In the genomic region with DNA sequence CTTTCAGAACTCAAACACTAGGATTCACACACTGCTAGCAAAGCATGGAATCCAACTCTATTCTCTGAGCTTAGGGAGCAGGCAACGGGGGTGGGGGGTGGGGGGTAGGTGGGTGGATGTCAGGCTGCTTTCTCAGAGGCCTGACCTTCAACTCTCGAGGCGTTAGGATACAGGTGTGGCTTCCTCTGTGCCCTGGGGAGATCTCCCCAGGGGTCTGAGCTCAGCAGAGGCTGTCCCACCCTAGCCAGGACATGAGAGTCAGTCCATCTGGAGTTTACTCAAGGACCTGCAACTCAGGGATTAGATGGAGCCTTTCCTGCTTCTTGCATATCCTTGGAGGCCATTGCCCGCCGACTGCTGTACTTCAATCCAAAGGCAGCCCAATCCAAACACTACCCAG, we compare ENCODE assay signal across 34 mouse cellular contexts. TPM values are rescaled to one million over a fixed set of nuclear protein-coding genes. Genes with fewer than 3 reads are reported as not detected.
DNase-seq lines count a peak whose midpoint lies in the region; ATAC-seq lines count a peak whose summit lies in the region.
"Had no signal": no experiment of that assay in that cellular context is flagged by ENCODE, and none has a peak within 500 bp of the region (broad histone marks: within the 10 kb centered on the region; RNA-seq: fewer than 3 reads in every experiment).

No protein-coding gene starts in this region.

- H3K4me1 ChIP-seq in heart, embryonic 12.5 days (replicated peaks), result peaks cover 37% of the 10 kb centered on the region
- H3K4me1 ChIP-seq in midbrain, embryonic 11.5 days (ENCODE audit: control insufficient read depth, insufficient read depth, low read length), result peaks cover 14% of the 10 kb centered on the region
- no peaks in the 10 kb centered on the region for H3K4me1 ChIP-seq in midbrain, embryonic 15.5 days
- no peaks in the 10 kb centered on the region for H3K4me1 ChIP-seq in hindbrain, embryonic 14.5 days (replicated peaks; ENCODE audit: control insufficient read depth, insufficient read depth, low read length)

- no peak for ATAC-seq in heart, embryonic 12.5 days (ENCODE audit: insufficient number of reproducible peaks, low FRiP score)
- ATAC-seq in midbrain, embryonic 11.5 days (ENCODE audit: low FRiP score), result no peak
- ATAC-seq in midbrain, embryonic 15.5 days (replicated peaks), result no peak
- ATAC-seq in hindbrain, embryonic 14.5 days (ENCODE audit: low FRiP score), result no peak
- ATAC-seq: activated CD4-positive, CD25-positive, alpha-beta regulatory T cell, adult 4 months; forebrain, embryonic 13.5 days; forebrain, embryonic 16.5 days; intestine, postnatal 0 days; Patski had no signal

- H3K4me3 ChIP-seq in heart, embryonic 12.5 days, result no peak overlapping the region
- no peak overlapping the region for H3K4me3 ChIP-seq in midbrain, embryonic 11.5 days (ENCODE audit: low read depth, low read length)
- H3K4me3 ChIP-seq in midbrain, embryonic 15.5 days, result no peak overlapping the region
- no peak overlapping the region for H3K4me3 ChIP-seq in hindbrain, embryonic 14.5 days (replicated peaks; ENCODE audit: low read length)
- H3K4me3 ChIP-seq: forebrain, embryonic 10.5 days; forebrain, embryonic 13.5 days; heart, adult 2 months; hindbrain, embryonic 15.5 days had no signal

- H3K9me3 ChIP-seq in heart, embryonic 12.5 days (replicated peaks), result no peaks in the 10 kb centered on the region
- H3K9me3 ChIP-seq in midbrain, embryonic 11.5 days (ENCODE audit: control insufficient read depth, low read length), result no peaks in the 10 kb centered on the region
- no peaks in the 10 kb centered on the region for H3K9me3 ChIP-seq in midbrain, embryonic 15.5 days
- H3K9me3 ChIP-seq in hindbrain, embryonic 14.5 days (ENCODE audit: control insufficient read depth, low read length), result no peaks in the 10 kb centered on the region
- H3K9me3 ChIP-seq: forebrain, embryonic 10.5 days; forebrain, embryonic 13.5 days; hindbrain, embryonic 15.5 days had no signal

- H3K4me2 ChIP-seq in heart, embryonic 12.5 days, result no peak overlapping the region
- H3K4me2 ChIP-seq in midbrain, embryonic 11.5 days, result no peak overlapping the region
- H3K4me2 ChIP-seq in midbrain, embryonic 15.5 days, result no peak overlapping the region
- H3K4me2 ChIP-seq in hindbrain, embryonic 14.5 days (replicated peaks), result no peak overlapping the region
- H3K4me2 ChIP-seq: forebrain, embryonic 13.5 days; heart, embryonic 11.5 days; hindbrain, embryonic 15.5 days had no signal

- no peak for DNase-seq in heart, postnatal 36 days
- peak; percentile 65 for DNase-seq in midbrain, embryonic 11.5 days (ENCODE audit: low spot score, missing footprints)
- DNase-seq in R1 (ENCODE audit: low read depth, low spot score), result peak; percentile 54
- DNase-seq in embryo, embryonic 10 days (ENCODE audit: low spot score), result no peak
- DNase-seq in hindbrain, embryonic 14.5 days (ENCODE audit: low spot score), result no peak
- DNase-seq: adrenal gland, adult 8-10 months; adrenal gland, postnatal 25 days; B cell, adult 2 months; cerebellum, adult 11-12 months; cerebellum, adult 8-10 months; cerebellum, postnatal 10 days; cerebellum, postnatal 36 days; gastrocnemius, postnatal 10 days; gastrocnemius, postnatal 36 days; heart, adult 2 months had no signal

- H3K36me3 ChIP-seq in heart, embryonic 12.5 days, result 0 out of 2 replicates have a peak, but pooled peaks cover 4% of the 10 kb centered on the region
- no peaks in the 10 kb centered on the region for H3K36me3 ChIP-seq in midbrain, embryonic 11.5 days (ENCODE audit: control insufficient read depth, insufficient read depth, low read length)
- no peaks in the 10 kb centered on the region for H3K36me3 ChIP-seq in midbrain, embryonic 15.5 days (replicated peaks)
- H3K36me3 ChIP-seq in hindbrain, embryonic 14.5 days (replicated peaks; ENCODE audit: control insufficient read depth, insufficient read depth), result no peaks in the 10 kb centered on the region
- H3K36me3 ChIP-seq: G1E; hindbrain, embryonic 15.5 days had no signal

- intact Hi-C loops in heart, postnatal 36 days (cut with DNase I), result no loop called here

- H3K9ac ChIP-seq in heart, embryonic 12.5 days, result no peak overlapping the region
- H3K9ac ChIP-seq in midbrain, embryonic 11.5 days (ENCODE audit: low read length), result no peak overlapping the region
- no peak overlapping the region for H3K9ac ChIP-seq in midbrain, embryonic 15.5 days
- no peak overlapping the region for H3K9ac ChIP-seq in hindbrain, embryonic 14.5 days
- H3K9ac ChIP-seq: forebrain, embryonic 13.5 days; hindbrain, embryonic 15.5 days had no signal

- WGBS in heart, embryonic 12.5 days, result 67% methylated on average over 5 of the region's 5 CpGs
- WGBS in midbrain, embryonic 11.5 days, result 75% methylated on average over 5 of the region's 5 CpGs
- 80% methylated on average over 5 of the region's 5 CpGs for WGBS in midbrain, embryonic 15.5 days
- WGBS in hindbrain, embryonic 14.5 days, result 78% methylated on average over 5 of the region's 5 CpGs

- H3K27ac ChIP-seq in heart, embryonic 12.5 days (ENCODE audit: poor library complexity, severe bottlenecking), result 0 out of 2 replicates have a peak overlapping the region, but pooled peaks have one; percentile 10
- no peak overlapping the region for H3K27ac ChIP-seq in midbrain, embryonic 11.5 days (ENCODE audit: low read depth, low read length)
- no peak overlapping the region for H3K27ac ChIP-seq in midbrain, embryonic 15.5 days
- H3K27ac ChIP-seq in hindbrain, embryonic 14.5 days, result no peak overlapping the region
- H3K27ac ChIP-seq: forebrain, embryonic 10.5 days; forebrain, embryonic 13.5 days; heart, adult 2 months; hindbrain, embryonic 15.5 days had no signal

- peaks cover 19% of the 10 kb centered on the region for H3K27me3 ChIP-seq in heart, embryonic 12.5 days (replicated peaks)
- no peaks in the 10 kb centered on the region for H3K27me3 ChIP-seq in midbrain, embryonic 11.5 days (ENCODE audit: control insufficient read depth, insufficient read depth, low read length)
- no peaks in the 10 kb centered on the region for H3K27me3 ChIP-seq in midbrain, embryonic 15.5 days (replicated peaks)
- H3K27me3 ChIP-seq in hindbrain, embryonic 14.5 days (ENCODE audit: control insufficient read depth, insufficient read depth, low read length), result no peaks in the 10 kb centered on the region
- H3K27me3 ChIP-seq: CH12.LX; forebrain, embryonic 13.5 days had no signal

RNA-seq across cellular contexts. Expression of gene B230104I21Rik, which starts 33.2 kb away (rescaled TPM):
- polyA plus RNA-seq in heart, embryonic 12.5 days (2016; fragmentation: Nextera tagmentation; extraction: Ambion mirVana), result not detected in 2 replicates
- total RNA-seq in heart, postnatal 36 days (2021), result not detected
- polyA plus RNA-seq in midbrain, embryonic 11.5 days (2014; fragmentation: Nextera tagmentation; extraction: Ambion mirVana), result not detected in 2 replicates
- polyA plus RNA-seq in midbrain, embryonic 15.5 days (2015; fragmentation: Nextera tagmentation; extraction: Ambion mirVana), result not detected in 2 replicates
- not detected in 2 replicates for polyA plus RNA-seq in hindbrain, embryonic 14.5 days (2014; fragmentation: Nextera tagmentation; extraction: Ambion mirVana)
- total RNA-seq: adrenal gland, adult 8-10 months; adrenal gland, postnatal 25 days; CH12.LX; G1E; gastrocnemius, adult 18-20 months; gastrocnemius, postnatal 10 days; gastrocnemius, postnatal 36 days; granulocyte monocyte progenitor cell, adult 5-6 weeks; heart, adult 2 months; heart, postnatal 25 days had no signal
- polyA plus RNA-seq: activated CD4-positive, CD25-positive, alpha-beta regulatory T cell, adult 4 months; brain, embryonic 14.5 days; embryonic facial prominence, embryonic 11.5 days; embryonic facial prominence, embryonic 14.5 days; forebrain, embryonic 10.5 days; forebrain, embryonic 16.5 days; G1E; heart, adult 2 months; hindbrain, embryonic 11.5 days; hindbrain, embryonic 15.5 days; intestine, postnatal 0 days; Patski had no signal

Comparison
In these comparisons a context has a peak if more than half of its experiments do, and no peak if none do; other contexts are left out.
1. DNase-seq: peak in midbrain, embryonic 11.5 days (single experiment) and R1 (single experiment); none in heart, postnatal 36 days (0 of 2), embryo, embryonic 10 days (single experiment) and hindbrain, embryonic 14.5 days (single experiment).